ENCODE assay signal across 9 mouse cellular contexts in genomic region chr2:49732745-49733655, GRCm38 (mm10). TPM values are rescaled to one million over a fixed set of nuclear protein-coding genes. Genes with fewer than 3 reads are reported as not detected.
DNase-seq lines count a peak whose midpoint lies in the region; ATAC-seq and TF ChIP-seq lines count a peak whose summit lies in the region.
"Had no signal": no experiment of that assay in that cellular context is flagged by ENCODE, and none has a peak within 500 bp of the region (broad histone marks: within the 10 kb centered on the region; RNA-seq: fewer than 3 reads in every experiment).

No protein-coding gene starts in this region.

- H3K9me3 ChIP-seq in forebrain, postnatal 0 days (ENCODE audit: low read length), result no peaks in the 10 kb centered on the region

- H3K36me3 ChIP-seq in forebrain, postnatal 0 days (ENCODE audit: insufficient read depth), result peaks cover 46% of the 10 kb centered on the region

- ATAC-seq in forebrain, postnatal 0 days, result 0 out of 2 replicates have a peak, but pooled peaks have one; percentile 1
- peak; percentile 4; the same call in 1 of the 2 replicates for ATAC-seq in megakaryocyte-erythroid progenitor cell, adult 5-6 weeks (replicated peaks; ENCODE audit: low FRiP score, low TSS enrichment, poor library complexity, severe bottlenecking)

- 57% methylated on average over 11 of the region's 11 CpGs for WGBS in forebrain, postnatal 0 days

- no peaks in the 10 kb centered on the region for H3K4me1 ChIP-seq in forebrain, postnatal 0 days (ENCODE audit: insufficient read depth)

- no peaks in the 10 kb centered on the region for H3K27me3 ChIP-seq in forebrain, postnatal 0 days (ENCODE audit: insufficient read depth, low read length)

- H3K4me2 ChIP-seq in forebrain, postnatal 0 days (ENCODE audit: low read depth), result no peak overlapping the region

- no peak overlapping the region for H3K27ac ChIP-seq in forebrain, postnatal 0 days (ENCODE audit: low read depth, low read length)

- H3K4me3 ChIP-seq in forebrain, postnatal 0 days (ENCODE audit: low read depth, low read length), result no peak overlapping the region

- TF ChIP-seq CTCF in forebrain, postnatal 0 days (IDR thresholded peaks at IDR 0.05; ENCODE audit: low read depth), result no peak

- H3K9ac ChIP-seq in forebrain, postnatal 0 days, result no peak overlapping the region

- peak; percentile 10 for DNase-seq in kidney, adult 18-20 months
- DNase-seq in kidney, postnatal 25 days, result no peak
- peak; percentile 26 for DNase-seq in T-cell, adult 2 months (ENCODE audit: low spot score)
- DNase-seq in forebrain, postnatal 0 days, result no peak
- DNase-seq in adrenal gland, adult (ENCODE audit: inconsistent age in 2 of 2, low spot score in 1 of 2), result no peak
- no peak for DNase-seq in ovary, postnatal 36 days (ENCODE audit: low spot score)
- no peak for DNase-seq in heart, adult 9 months (ENCODE audit: low spot score in 2 of 2)
- DNase-seq: cerebellum, postnatal 36 days had no signal

RNA-seq across cellular contexts. Expression of gene Lypd6b, which starts 54.5 kb away (rescaled TPM):
- total RNA-seq in forebrain, postnatal 0 days (2014; rRNA removed), result 18.6 and 23.3 TPM in 2 replicates
- 18.0 and 22.2 TPM in 2 replicates for polyA plus RNA-seq in forebrain, postnatal 0 days (2015; fragmentation: Nextera tagmentation; extraction: Ambion mirVana)
- total RNA-seq in megakaryocyte-erythroid progenitor cell, adult 5-6 weeks (2014; fragmentation: Nextera tagmentation), result not detected in 2 replicates
- 0.95 TPM in 1 of 2 replicates, not detected in the other for total RNA-seq in megakaryocyte-erythroid progenitor cell, adult 5-6 weeks (2017)

Comparison
In these comparisons a context has a peak if more than half of its experiments do, and no peak if none do; other contexts are left out.
1. DNase-seq: peak in kidney, adult 18-20 months (single experiment) and T-cell, adult 2 months (single experiment); none in kidney, postnatal 25 days (0 of 2), forebrain, postnatal 0 days (single experiment), adrenal gland, adult (0 of 2), ovary, postnatal 36 days (single experiment) and heart, adult 9 months (0 of 2).
2. RNA of gene Lypd6b, which starts 54.5 kb away (total RNA-seq): 18.6 to 23.3 TPM in forebrain, postnatal 0 days; 0.95 TPM in megakaryocyte-erythroid progenitor cell, adult 5-6 weeks; every median in the first group is over 10 times any median in the second.